Mouse (Mus musculus) heart, embryonic 11.5 days (tissue): Measurements from ENCODE around the gene Tmem267. TPM values are rescaled to one million over a fixed set of nuclear protein-coding genes. Genes with fewer than 3 reads are reported as not detected.

Experiments used
- ATAC-seq: fragments of 200-750 bp; cut with Nextera tagmentation; replicated peaks from 2 replicates; pipeline ENCODE4 v1.8.0; 2017; ENCODE audit warnings: moderate library complexity; ENCODE audit not compliant: insufficient number of reproducible peaks, low FRiP score, low TSS enrichment
- H3K27ac ChIP-seq: fragments of 300-500 bp; sonication (generic); 2 replicates; pipeline ENCODE4 v1.5.1; 2014; ENCODE audit warnings: mild to moderate bottlenecking, low read depth, low read length
- H3K27me3 ChIP-seq: fragments of 300-500 bp; sonication (generic); 2 replicates; pipeline ENCODE4 v1.6.1; 2014; ENCODE audit warnings: mild to moderate bottlenecking, low read length, mixed read lengths; ENCODE audit not compliant: control insufficient read depth, insufficient read depth
- H3K36me3 ChIP-seq: fragments of 300-500 bp; sonication (generic); 2 replicates; pipeline ENCODE4 v1.6.1; 2014; ENCODE audit warnings: mild to moderate bottlenecking, low read length, moderate library complexity, mixed read lengths; ENCODE audit not compliant: control insufficient read depth, insufficient read depth
- H3K4me1 ChIP-seq: fragments of 300-500 bp; sonication (generic); 2 replicates; pipeline ENCODE4 v1.6.1; 2014; ENCODE audit warnings: low read length; ENCODE audit not compliant: control insufficient read depth, insufficient read depth
- H3K4me2 ChIP-seq: fragments of 300-500 bp; sonication (generic); 2 replicates; pipeline ENCODE4 v1.6.1; 2014; ENCODE audit warnings: mild to moderate bottlenecking, moderate library complexity
- H3K4me3 ChIP-seq: fragments of 300-500 bp; sonication (generic); 2 replicates; pipeline ENCODE4 v1.5.1; 2014; ENCODE audit warnings: low read depth, low read length
- H3K9ac ChIP-seq: fragments of 300-500 bp; sonication (generic); 2 replicates; pipeline ENCODE4 v1.6.1; 2014; ENCODE audit warnings: mild to moderate bottlenecking, low read depth, low read length, moderate library complexity
- H3K9me3 ChIP-seq: fragments of 300-500 bp; sonication (generic); replicated peaks from 2 replicates; pipeline ENCODE4 v1.6.1; 2016; ENCODE audit warnings: low read length; ENCODE audit not compliant: control insufficient read depth
- WGBS: fragments of 180-500 bp; shearing (Covaris S2); extraction: QIAGEN DNeasy Blood & Tissue Kit; methylation state at CpG from one replicate; pipeline ENCODE4 v1.1.7; 2014; ENCODE audit not compliant: insufficient replicate concordance; 5-methylcytosine and 5-hydroxymethylcytosine counted together
- polyA plus RNA-seq: library from polyadenylated mRNA; unstranded; fragments of >200 nt; fragmentation: Nextera tagmentation; extraction: Ambion mirVana; gene quantifications from 2 replicates; pipeline ENCODE4 v1.2.1, GENCODE M21; 2014

Tmem267 gene
- polyA plus RNA-seq, 1 experiment from 2014 or later = 1.6 TPM

DNA sequence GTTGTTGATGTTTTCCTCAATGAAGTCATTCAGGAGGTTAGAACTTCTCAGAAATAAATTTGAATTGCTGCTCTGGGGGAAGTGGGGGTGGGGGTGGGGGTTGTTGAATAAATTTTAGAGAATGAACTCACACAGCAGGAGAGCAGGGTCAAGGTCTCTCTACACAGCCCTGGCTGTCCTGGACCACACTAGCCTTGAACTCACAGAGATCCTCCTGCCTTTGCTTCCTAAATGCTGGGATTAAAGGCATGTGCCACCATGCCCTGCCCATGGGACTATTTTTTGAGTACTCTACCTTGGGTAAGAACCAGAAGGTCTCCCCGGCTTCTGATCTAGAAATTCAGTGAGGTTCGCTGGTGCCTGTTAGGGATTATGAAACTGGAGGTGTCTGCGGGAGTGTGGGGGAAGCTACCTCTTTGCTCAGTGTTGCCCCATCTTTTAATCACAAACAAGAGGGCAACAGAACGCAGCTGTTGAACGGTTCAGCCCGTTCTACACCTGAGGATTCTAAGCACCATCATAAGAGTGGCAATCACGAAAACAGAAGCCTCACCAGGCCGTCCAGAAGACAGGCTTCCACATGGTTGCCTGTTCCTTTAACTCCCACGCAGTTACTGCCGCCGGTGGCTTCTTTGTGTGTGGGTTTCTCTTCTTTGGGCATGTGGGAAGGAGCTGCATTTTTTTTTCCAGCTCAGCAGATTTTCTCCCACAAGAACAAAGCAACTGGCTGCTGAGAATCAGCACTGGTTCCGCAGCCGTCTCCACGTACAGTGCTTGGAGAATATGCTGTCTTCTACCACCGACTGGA, 161.3 kb downstream of the Tmem267 start:
- H3K4me3 ChIP-seq = no peak overlapping the region
- WGBS = 63% methylated on average over 15 of the region's 15 CpGs
- no peaks in the 10 kb centered on the region for H3K9me3 ChIP-seq
- no peak overlapping the region for H3K9ac ChIP-seq
- no peaks in the 10 kb centered on the region for H3K36me3 ChIP-seq
- no peaks in the 10 kb centered on the region for H3K4me1 ChIP-seq
- H3K27ac ChIP-seq = no peak overlapping the region
- no peak overlapping the region for H3K4me2 ChIP-seq
- ATAC-seq = no peak
- H3K27me3 ChIP-seq = no peaks in the 10 kb centered on the region

DNA sequence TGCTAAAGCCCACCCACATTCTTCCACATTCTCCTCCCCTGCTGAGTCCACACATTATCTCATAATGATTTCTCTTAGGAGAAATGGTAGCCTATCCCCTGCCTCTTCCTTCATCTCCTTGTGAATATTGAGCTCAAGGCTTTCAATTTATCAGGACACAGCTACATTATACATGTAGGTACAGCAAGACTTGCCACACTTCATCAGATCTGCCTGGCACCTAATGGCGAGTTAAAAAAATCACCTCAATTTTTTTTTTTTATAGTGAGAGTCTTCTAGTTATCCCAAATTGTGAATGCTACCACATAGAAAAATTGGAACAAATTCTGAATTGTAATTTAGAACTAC, 161.8 kb downstream of the Tmem267 start:
- Histone ChIP-seq H3K36me3 (no peaks in the 10 kb centered on the region), H3K9me3 (no peaks in the 10 kb centered on the region), H3K4me2 (no peak overlapping the region), H3K9ac (no peak overlapping the region), H3K4me1 (no peaks in the 10 kb centered on the region), H3K4me3 (no peak overlapping the region), H3K27me3 (no peaks in the 10 kb centered on the region), H3K27ac (no peak overlapping the region)
- whole genome bisulfite sequencing = 74% methylated on average over 1 of the region's 1 CpGs
- no peak for ATAC-seq

DNA sequence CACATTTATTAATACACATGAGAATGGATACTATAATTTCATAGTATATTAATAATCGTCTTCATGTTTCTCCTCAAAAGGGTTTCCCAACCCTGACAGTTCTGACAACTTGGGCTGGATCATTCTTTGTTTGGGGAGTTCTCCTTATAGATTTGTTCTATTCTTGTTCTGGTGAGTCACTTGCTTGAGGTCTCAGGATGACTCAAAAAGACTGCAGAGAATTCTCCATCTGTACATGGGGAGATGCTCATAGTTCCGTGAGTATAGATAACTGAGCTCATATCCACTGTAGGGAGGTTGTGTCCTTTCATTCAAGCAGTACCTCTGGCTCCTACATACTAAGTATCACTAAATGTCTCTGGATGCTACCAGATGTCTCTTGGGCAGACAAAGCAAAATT, 166.9 kb downstream of the Tmem267 start:
- no peaks in the 10 kb centered on the region for H3K9me3 ChIP-seq
- no peak overlapping the region for H3K4me3 ChIP-seq
- H3K4me2 ChIP-seq = no peak overlapping the region
- H3K27me3 ChIP-seq = no peaks in the 10 kb centered on the region
- 81% methylated on average over 2 of the region's 2 CpGs for WGBS
- no peak overlapping the region for H3K9ac ChIP-seq
- no peak for ATAC-seq
- no peak overlapping the region for H3K27ac ChIP-seq
- H3K36me3 ChIP-seq = no peaks in the 10 kb centered on the region
- H3K4me1 ChIP-seq = no peaks in the 10 kb centered on the region

DNA sequence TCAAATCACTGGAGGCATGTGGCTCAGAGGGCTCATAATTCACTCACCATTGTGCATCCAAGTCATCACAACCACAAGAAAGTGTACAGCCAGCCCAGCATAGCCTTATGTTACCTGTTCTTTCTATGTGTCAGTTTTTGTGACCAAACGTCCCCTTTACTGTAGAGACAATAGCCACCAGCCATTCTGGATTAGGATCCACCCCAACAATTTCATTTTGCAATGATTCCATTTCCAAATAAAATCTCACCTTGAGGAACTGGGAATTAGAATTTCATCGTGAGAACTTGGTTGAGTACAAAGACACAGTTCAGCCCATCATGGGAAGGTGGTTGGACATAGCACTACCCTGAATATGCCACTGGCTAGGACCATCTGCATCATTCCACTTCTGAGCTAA, 168.4 kb downstream of the Tmem267 start:
- no peak for ATAC-seq

DNA sequence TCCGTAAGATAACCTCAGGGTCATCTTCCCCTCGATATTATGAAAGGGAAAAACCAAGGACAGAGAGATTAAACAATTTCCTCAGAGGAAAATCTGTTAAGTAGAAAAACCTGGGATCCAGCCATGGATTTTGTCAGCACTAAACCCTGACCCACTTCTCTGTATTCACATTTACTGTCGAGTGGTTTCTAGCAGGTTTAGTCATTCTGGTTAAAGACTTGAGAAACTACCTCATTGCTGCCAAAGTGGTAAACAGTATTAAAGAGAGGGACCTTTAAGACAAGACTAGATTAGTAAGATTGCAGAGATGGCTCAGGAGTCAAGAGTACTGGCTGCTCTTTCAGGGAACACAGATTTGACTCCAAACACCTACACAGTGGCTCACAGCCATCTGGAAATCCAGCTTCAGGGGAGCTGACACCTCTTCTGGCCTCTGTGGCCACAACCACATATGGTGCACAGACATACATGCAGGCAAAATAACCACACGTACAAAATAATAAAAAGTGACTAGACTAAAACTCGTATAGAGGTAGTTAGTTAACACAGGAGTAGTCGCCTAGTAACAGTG, 169.1 kb downstream of the Tmem267 start:
- Histone ChIP-seq H3K27me3 (no peaks in the 10 kb centered on the region), H3K4me2 (no peak overlapping the region), H3K36me3 (no peaks in the 10 kb centered on the region), H3K4me3 (no peak overlapping the region), H3K9me3 (no peaks in the 10 kb centered on the region), H3K9ac (no peak overlapping the region), H3K4me1 (no peaks in the 10 kb centered on the region), H3K27ac (no peak overlapping the region)
- ATAC-seq = no peak
- WGBS = 76% methylated on average over 6 of the region's 6 CpGs

More for the DNA sequence above, 168.4 kb downstream of the Tmem267 start:
- Histone ChIP-seq H3K4me1 (no peaks in the 10 kb centered on the region), H3K9ac (no peak overlapping the region), H3K9me3 (no peaks in the 10 kb centered on the region), H3K4me3 (no peak overlapping the region), H3K36me3 (no peaks in the 10 kb centered on the region), H3K4me2 (no peak overlapping the region), H3K27me3 (no peaks in the 10 kb centered on the region), H3K27ac (no peak overlapping the region)
- WGBS = 63% methylated on average over 2 of the region's 2 CpGs

Other genes with a start within 250 kb of the Tmem267 start
- gene Paip1, start 59.4 kb upstream of the Tmem267 start, polyA plus RNA-seq = 31.2 and 37.1 TPM in 2 replicates
- gene 4833420G17Rik, start 25.3 kb upstream of the Tmem267 start, polyA plus RNA-seq = 38.8 and 42.4 TPM in 2 replicates
- 0.86 and 1.8 TPM in 2 replicates for gene 3110070M22Rik, start 344 bp downstream of the Tmem267 start, polyA plus RNA-seq
- 0.06 TPM in 1 of 2 replicates, not detected in the other for gene Ccl28, start 135.8 kb downstream of the Tmem267 start, polyA plus RNA-seq
- gene Hmgcs1, start 202.3 kb downstream of the Tmem267 start, polyA plus RNA-seq = 102 and 124 TPM in 2 replicates